In the genomic region with DNA sequence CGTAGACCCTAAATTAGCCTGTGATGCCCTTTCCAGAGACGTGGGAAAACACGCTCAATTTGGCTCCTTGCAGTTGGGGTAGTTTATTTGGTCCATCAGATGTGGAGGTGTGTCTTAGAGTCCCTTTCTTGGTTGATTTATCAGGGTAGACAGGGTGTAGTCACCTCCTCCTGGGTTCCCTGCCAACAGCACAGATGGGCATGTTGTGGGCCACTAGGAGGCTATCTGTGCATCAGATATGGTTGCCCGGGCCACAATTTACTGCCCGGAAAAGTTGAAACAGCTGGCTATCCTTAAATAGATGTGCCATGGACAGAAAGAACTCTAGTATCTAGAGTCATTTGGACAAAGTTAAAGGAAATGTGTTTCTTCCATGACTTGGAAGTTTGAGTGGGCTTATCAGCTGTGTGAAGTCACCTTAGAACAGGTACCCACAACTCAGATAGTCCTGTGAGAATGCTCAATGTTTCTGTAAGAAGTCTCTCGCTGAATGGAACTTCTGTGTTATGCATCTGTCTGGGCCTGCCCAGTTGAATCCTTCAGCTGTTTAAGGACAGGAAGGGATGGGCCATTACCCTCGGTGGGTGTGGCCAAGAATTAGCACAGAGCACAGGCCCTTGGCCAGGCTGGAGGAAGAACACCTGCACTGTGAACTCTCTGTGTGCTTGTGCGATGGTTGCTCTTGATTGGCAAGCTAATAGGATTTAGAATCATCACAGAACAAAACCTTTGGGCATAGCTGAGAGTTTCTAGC, we compare ENCODE assay signal across 9 mouse cellular contexts. TPM values are rescaled to one million over a fixed set of nuclear protein-coding genes. Genes with fewer than 3 reads are reported as not detected.
DNase-seq lines count a peak whose midpoint lies in the region; TF ChIP-seq lines count a peak whose summit lies in the region.
"Had no signal": no experiment of that assay in that cellular context is flagged by ENCODE, and none has a peak within 500 bp of the region (broad histone marks: within the 10 kb centered on the region; RNA-seq: fewer than 3 reads in every experiment).

No protein-coding gene starts in this region.

- H3K36me3 ChIP-seq in ES-E14 (ENCODE audit: control insufficient read depth, insufficient read depth, low read length, poor library complexity, severe bottlenecking), result no peaks in the 10 kb centered on the region

- peak overlapping the region in 1 of 2 experiments; percentile 98; a peak in 2 of 4 replicates for H3K4me3 ChIP-seq in ES-E14 (ENCODE audit: insufficient read depth in 1 of 2, low read depth in 1 of 2, low read length in 2 of 2, poor library complexity in 1 of 2, severe bottlenecking in 1 of 2)

- H3K9ac ChIP-seq in ES-E14 (ENCODE audit: insufficient read depth, low read depth, low read length, poor library complexity, severe bottlenecking), result no peak overlapping the region
- H3K9ac ChIP-seq: liver, embryonic 14.5 days had no signal

- H3K27ac ChIP-seq in ES-E14 (ENCODE audit: insufficient read depth, low read depth, low read length, poor library complexity, severe bottlenecking), result no peak overlapping the region
- H3K27ac ChIP-seq: liver, embryonic 14.5 days had no signal

- H3K4me1 ChIP-seq in ES-E14 (ENCODE audit: control insufficient read depth in 2 of 2, insufficient read depth in 2 of 2, low read length in 2 of 2, poor library complexity in 1 of 2), result peaks cover 13 to 18% of the 10 kb centered on the region in 2 experiments

- DNase-seq in embryo, embryonic 10 days (ENCODE audit: low spot score), result peak; percentile 35
- DNase-seq in embryo, embryonic 9.5 days (ENCODE audit: extremely low spot score), result no peak
- peak; percentile 81 for DNase-seq in ES-E14 (ENCODE audit: low read depth, low spot score)
- DNase-seq in gastrocnemius, adult 18-20 months (ENCODE audit: low spot score), result peak; percentile 40
- peak; percentile 67 for DNase-seq in kidney, adult 18-20 months
- DNase-seq in natural killer cell, adult 2 months (ENCODE audit: low spot score in 2 of 2), result peak; percentile 28 to 70
- no peak for DNase-seq in testis, postnatal 10 days (ENCODE audit: low spot score)
- DNase-seq in right cerebral cortex, adult 18-20 months, result no peak

- H3K9me3 ChIP-seq in ES-E14 (ENCODE audit: control insufficient read depth, insufficient read depth, low read depth, low read length), result no peaks in the 10 kb centered on the region

- in situ Hi-C loops in ES-E14 (cut with MboI; ENCODE audit: low sequenced_read_pairs in 2 of 2, unreplicated experiment in 2 of 2), result no loop called here

TF ChIP-seq in ES-E14, 5 proteins besides CTCF, POLR2A, EP300 and RAD21:
- TF ChIP-seq CHD2 (IDR thresholded peaks at IDR 0.05; ENCODE audit: low read depth, low read length) (no peak), ZC3H11A (IDR thresholded peaks at IDR 0.05; ENCODE audit: borderline replicate concordance, low read depth, low read length) (no peak), HCFC1 (IDR thresholded peaks at IDR 0.05; ENCODE audit: borderline replicate concordance, insufficient read depth, low read length) (no peak), MAFK (IDR thresholded peaks at IDR 0.05; ENCODE audit: insufficient read depth, low read depth, low read length) (no peak), ZNF384 (IDR thresholded peaks at IDR 0.05; ENCODE audit: low read depth, low read length) (no peak)

RNA-seq across cellular contexts. Expression of a gene that starts 2.3 kb away (rescaled TPM):
- 21.3 and 22.0 TPM in 2 replicates for total RNA-seq in ES-E14 (2012; rRNA removed)
- total RNA-seq in gastrocnemius, adult 18-20 months (2021), result 1 to 10 TPM; 6.8 to 8.7 TPM

Comparison
In these comparisons a context has a peak if more than half of its experiments do, and no peak if none do; other contexts are left out.
1. DNase-seq: peak in embryo, embryonic 10 days (single experiment), ES-E14 (single experiment), gastrocnemius, adult 18-20 months (single experiment), kidney, adult 18-20 months (single experiment) and natural killer cell, adult 2 months (2 of 2); none in embryo, embryonic 9.5 days (single experiment), testis, postnatal 10 days (single experiment) and right cerebral cortex, adult 18-20 months (single experiment).